Mouse (Mus musculus) left cerebral cortex, adult 18-20 months (tissue): ENCODE measurements around the gene Jph4. TPM values are rescaled to one million over a fixed set of nuclear protein-coding genes. Genes with fewer than 3 reads are reported as not detected.

ENCODE experiments used
- DNase-seq, 2 experiments: peaks; one replicate each; pipeline ENCODE4 v3.0.0; 2021 to 2022; ENCODE audit warnings: low spot score in 2 of 2, mixed read lengths in 1 of 2
- total RNA-seq, 2 experiments: library from RNA; stranded (reverse); gene quantifications; 2 replicates each; pipeline ENCODE4 v1.2.3; 2021

Gene Jph4
- total RNA-seq, 2 experiments from 2014 or later = 279 to 305 TPM

GRCm38 (mm10) chr14:55066042-55066441 lies 50.7 kb downstream of the Jph4 start:
- no peak for DNase-seq

DNA sequence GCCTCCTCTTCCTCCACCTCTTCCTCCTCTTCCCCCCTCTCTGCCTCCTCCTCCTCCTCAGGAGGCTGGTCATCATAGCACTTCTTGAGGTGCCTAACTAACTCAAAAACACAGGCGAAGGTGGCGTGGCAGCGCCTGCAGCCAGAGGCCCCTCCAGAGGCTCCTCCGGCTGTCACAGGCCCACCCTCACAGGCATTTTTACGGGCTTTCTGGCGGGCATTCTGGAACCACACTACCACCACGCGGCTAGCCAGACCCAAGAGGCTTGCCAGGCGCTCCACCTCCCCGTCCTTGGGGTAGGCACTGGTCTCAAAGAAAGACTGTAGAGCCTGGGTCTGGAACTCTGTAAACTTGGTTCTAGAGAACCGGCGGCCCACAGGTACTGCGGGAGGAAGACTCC lies 51.3 kb downstream of the Jph4 start:
- no peak for DNase-seq

GRCm38 (mm10) chr14:55064481-55065370 lies 52.0 kb downstream of the Jph4 start:
- no peak for DNase-seq

GRCm38 (mm10) chr14:55063581-55064381 lies 53.0 kb downstream of the Jph4 start:
- DNase-seq = no peak

DNA sequence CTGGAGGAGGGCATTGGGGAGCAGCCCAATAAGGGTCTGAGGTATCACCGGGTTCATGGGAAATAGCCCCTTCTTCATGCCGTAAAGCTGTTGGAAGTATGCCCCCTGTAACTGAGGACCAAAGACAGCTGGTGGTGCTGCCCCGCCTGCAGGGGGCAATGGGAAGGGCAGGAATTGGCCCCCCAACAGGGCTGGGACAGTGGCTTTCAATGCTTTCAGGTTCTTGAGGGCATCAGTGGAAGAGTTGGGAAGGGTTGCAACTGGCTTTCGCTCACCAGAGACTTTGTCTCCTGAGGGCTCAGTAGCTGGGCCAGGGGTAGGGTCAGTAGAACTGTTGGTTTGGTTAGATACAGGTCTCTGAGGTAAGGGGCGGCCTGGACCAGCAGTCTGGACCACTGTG lies 53.6 kb downstream of the Jph4 start:
- DNase-seq = no peak

DNA sequence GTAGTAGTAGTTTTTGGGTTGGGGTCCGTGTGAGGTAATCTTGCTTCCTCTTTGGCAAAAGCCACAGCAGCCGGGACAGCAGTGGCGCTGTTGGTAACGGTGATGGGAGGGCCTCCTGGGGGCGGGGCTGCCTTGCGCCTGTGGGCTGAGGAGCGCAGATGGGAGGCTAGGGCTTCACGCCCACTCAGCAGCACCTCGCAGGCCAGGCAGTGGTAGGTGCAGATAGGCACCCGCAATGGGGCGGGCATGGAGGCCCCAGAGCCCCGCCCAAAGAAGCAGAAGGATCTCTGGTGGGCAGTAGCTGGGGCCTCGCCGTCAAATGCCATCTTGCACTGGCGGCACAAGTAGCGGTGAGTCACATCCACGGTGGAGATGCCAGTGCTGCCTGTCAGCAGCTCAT lies 54.1 kb downstream of the Jph4 start:
- peak; percentile 61 to 76 for DNase-seq

GRCm38 (mm10) chr14:55061845-55062244 lies 54.9 kb downstream of the Jph4 start:
- DNase-seq = no peak

GRCm38 (mm10) chr14:55059931-55060330 lies 56.8 kb downstream of the Jph4 start:
- DNase-seq = no peak

- DNase-seq = no peak
Measured at GRCm38 (mm10) chr14:55059009-55059408, 57.7 kb downstream of the Jph4 start.

Other genes with a start within 250 kb of the Jph4 start
- gene Homez, start 246.0 kb downstream of the Jph4 start, total RNA-seq = 10 to 100 TPM; 20.6 to 21.9 TPM
- gene Ppp1r3e, start 239.4 kb downstream of the Jph4 start, total RNA-seq = 10 to 100 TPM; 18.5 to 19.8 TPM
- 100 to 1,000 TPM; 140 to 142 TPM for gene Bcl2l2, start 233.6 kb downstream of the Jph4 start, total RNA-seq
- gene Gm20521, start 233.5 kb downstream of the Jph4 start, total RNA-seq = not detected
- 100 to 1,000 TPM; 229 to 230 TPM for gene Pabpn1, start 224.4 kb downstream of the Jph4 start, total RNA-seq
- gene Slc22a17, start 203.8 kb downstream of the Jph4 start, total RNA-seq = 100 to 1,000 TPM; 571 to 605 TPM
- 1 to 10 TPM; 8.4 to 8.6 TPM for gene Efs, start 190.8 kb downstream of the Jph4 start, total RNA-seq
- under 1 TPM in 1 of 2 experiments, not detected in 1; 0.33 TPM for gene Il25, start 184.2 kb downstream of the Jph4 start, total RNA-seq
- gene Cmtm5, start 180.7 kb downstream of the Jph4 start, total RNA-seq = 10 to 100 TPM; 45.2 to 52.0 TPM
- 1 to 10 TPM; 3.8 to 5.0 TPM for gene Myh6, start 150.0 kb downstream of the Jph4 start, total RNA-seq
- not detected for gene Gm17428, start 140.0 kb downstream of the Jph4 start, total RNA-seq
- 10 to 100 TPM; 16.0 to 18.2 TPM for gene Myh7, start 122.3 kb downstream of the Jph4 start, total RNA-seq
- 10 to 100 TPM; 30.6 to 32.0 TPM for gene Ngdn, start 101.5 kb downstream of the Jph4 start, total RNA-seq
- 10 to 100 TPM; 41.8 to 44.5 TPM for gene Zfhx2, start 24.6 kb downstream of the Jph4 start, total RNA-seq
- gene Thtpa, start 22.2 kb downstream of the Jph4 start, total RNA-seq = 10 to 100 TPM; 22.9 to 23.1 TPM
- 10 to 100 TPM in 1 of 2 experiments, 1 to 10 TPM in 1; 9.5 to 10.2 TPM for gene Ap1g2, start 10.3 kb downstream of the Jph4 start, total RNA-seq
- not detected for gene Dhrs2, start 105.1 kb upstream of the Jph4 start, total RNA-seq